Mouse (Mus musculus): ENCODE measurements at regions not wholly inside any gene's neighbourhood (a gene's known extent, or its start where the extent isn't known, plus 50 kb on each side); places are given as distances from the start of the nearest gene placed in this dataset.

- no peak for DNase-seq (ENCODE audit: low spot score)
Measured at GRCm38 (mm10) chr13:102589680-102590435, 103.5 kb upstream of the Cd180 start.

- no peak for DNase-seq (ENCODE audit: low spot score)
Measured at GRCm38 (mm10) chr13:102591803-102592537, 101.4 kb upstream of the Cd180 start.

GRCm38 (mm10) chr13:102593405-102594200 is 99.8 kb upstream of the Cd180 start:
- DNase-seq (ENCODE audit: low spot score), result peak; percentile 74

- DNase-seq (ENCODE audit: low spot score), result peak; percentile 64
Measured at GRCm38 (mm10) chr13:102594201-102594600, 99.2 kb upstream of the Cd180 start.

- no peak for DNase-seq (ENCODE audit: low spot score)
Measured at GRCm38 (mm10) chr13:102595602-102596001, 97.8 kb upstream of the Cd180 start.

DNA sequence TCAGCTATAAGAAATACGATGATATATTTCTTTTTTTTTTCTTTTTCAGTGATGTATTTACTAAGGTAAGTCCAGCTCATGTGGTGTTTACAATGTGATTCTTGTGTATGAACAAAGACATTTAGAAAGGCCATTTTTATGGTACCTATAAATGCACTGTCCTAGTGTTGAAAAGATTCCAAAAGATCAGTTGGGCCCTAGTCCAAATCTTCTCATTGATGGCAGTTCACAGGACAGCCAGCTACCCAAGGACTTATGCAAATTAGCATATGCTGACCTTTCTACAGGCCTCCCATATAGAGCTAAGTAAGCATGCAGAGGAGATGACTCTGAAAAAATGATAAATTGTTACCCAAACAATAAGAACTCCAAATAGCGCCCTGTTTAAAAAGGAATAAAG is 97.3 kb upstream of the Cd180 start:
- no peak for DNase-seq (ENCODE audit: low spot score)

DNA sequence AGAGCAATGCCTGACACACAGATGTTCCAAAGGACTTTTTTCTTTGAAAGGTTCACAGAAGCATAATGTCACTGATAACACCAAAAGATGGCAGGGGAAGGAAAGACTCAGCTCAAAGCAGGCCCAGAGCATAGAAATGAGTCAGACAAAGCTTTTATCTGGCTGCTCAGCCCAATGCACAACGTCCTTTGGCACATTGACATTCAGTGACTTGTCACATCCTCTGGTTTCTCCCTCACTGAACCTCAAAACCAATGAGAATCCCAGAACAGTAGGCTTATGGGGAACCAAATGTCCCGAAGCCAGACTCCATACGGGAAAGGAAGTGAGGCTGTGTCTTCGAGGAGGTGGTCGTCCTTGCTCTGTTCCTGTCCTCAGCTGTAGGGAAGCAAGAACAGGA is 95.2 kb upstream of the Cd180 start:
- DNase-seq (ENCODE audit: low spot score), result no peak

- no peak for DNase-seq (ENCODE audit: low spot score)
Measured at GRCm38 (mm10) chr13:102599602-102600001, 93.8 kb upstream of the Cd180 start.

DNA sequence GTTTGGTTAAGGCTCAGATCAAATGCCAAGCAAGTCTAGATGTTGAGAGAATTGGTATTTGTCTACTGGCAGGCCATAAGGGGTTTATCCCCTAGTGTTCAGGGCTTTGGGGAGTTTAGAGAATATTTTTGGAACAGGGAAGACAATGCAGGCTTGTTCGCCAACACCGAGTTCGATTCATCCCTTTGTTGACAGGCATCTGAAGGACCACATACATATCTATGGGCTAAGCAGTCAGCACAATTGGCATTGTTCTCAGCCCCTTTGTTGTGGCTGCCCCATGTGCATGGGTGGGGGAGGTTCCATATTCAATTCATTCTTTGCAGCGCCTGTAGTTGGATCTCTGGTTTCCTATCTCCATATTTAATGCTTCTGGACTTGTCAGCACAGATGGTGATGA is 93.3 kb upstream of the Cd180 start:
- DNase-seq (ENCODE audit: low spot score), result no peak

GRCm38 (mm10) chr13:102624461-102624860 is 68.9 kb upstream of the Cd180 start:
- DNase-seq (ENCODE audit: low spot score), result no peak

- DNase-seq (ENCODE audit: low spot score), result peak; percentile 93
Measured at GRCm38 (mm10) chr13:102625171-102625835, 68.1 kb upstream of the Cd180 start.

- no peak for DNase-seq (ENCODE audit: low spot score)
Measured at GRCm38 (mm10) chr13:102625836-102626340, 67.5 kb upstream of the Cd180 start.

DNA sequence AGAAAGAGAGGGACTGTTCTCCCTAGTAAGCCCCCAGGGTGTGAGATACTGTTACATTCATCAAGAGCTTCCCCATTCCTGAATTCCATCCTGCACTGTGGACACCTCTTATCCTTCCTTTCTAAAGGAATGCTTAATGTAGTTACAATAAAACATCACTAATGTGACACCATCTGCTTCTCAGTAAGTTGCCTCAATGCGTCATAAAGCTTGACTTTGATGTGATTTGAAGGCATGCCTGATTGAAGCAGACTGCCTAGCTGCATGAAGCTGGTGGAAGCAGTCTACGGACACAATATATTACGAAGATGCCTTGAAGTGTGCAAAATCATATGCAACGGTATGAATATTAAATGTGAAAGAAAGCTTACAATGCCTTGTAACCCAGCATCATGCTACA is 65.6 kb upstream of the Cd180 start:
- no peak for DNase-seq (ENCODE audit: low spot score)

DNA sequence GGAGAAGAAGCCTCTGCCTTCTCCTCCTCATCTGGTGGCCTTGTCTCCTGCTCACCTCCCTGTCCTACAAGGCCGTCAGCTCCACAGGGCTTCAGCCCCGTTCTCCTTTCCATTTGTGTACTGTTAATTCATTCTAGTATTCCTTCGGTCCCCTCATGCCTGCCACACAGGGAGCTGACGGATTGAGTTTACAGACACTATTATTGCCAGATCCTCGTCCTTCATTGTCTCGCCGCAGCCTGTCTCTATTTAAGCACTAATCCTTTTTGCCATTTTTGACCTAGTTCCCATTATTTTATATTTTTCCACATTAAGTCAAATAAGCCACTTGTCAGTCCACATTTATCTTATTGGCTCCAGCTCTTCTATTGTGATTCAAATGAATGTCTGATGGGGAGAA is 64.2 kb upstream of the Cd180 start:
- no peak for DNase-seq (ENCODE audit: low spot score)

DNA sequence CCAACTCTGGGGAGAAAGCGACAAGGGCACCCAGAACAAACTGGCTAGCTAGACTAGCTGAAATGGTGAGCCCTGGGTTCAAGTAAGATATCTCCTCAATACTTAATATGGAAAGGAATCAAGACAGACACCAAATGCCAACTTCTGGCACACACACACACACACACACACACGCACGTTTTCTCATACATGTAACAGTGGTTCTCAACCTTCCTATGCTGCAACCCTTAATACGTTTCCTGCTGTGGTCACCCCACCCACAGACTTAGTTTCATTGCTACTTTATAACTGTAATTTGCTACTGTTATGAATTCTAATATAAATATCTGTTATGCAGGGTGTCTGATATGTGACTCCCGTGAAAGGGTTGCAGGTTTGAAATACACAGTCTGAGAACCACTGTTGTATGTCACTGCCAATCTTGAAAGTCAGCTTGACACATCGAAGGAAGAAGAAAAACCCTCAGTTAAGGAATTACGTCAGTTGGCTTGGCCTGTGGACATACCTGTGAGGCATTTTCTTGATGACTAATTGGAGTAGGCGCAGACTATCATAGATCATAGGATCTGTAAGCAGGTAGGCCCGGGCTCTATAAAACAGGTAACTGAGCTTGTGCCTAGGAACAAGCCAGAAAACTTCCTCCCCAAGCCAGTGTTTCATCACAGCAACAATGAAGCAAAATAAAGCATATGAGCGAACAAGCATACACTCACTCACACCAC is 59.0 kb upstream of the Cd180 start:
- DNase-seq (ENCODE audit: low spot score), result no peak

GRCm38 (mm10) chr13:102636032-102636431 is 57.3 kb upstream of the Cd180 start:
- no peak for DNase-seq (ENCODE audit: low spot score)

DNA sequence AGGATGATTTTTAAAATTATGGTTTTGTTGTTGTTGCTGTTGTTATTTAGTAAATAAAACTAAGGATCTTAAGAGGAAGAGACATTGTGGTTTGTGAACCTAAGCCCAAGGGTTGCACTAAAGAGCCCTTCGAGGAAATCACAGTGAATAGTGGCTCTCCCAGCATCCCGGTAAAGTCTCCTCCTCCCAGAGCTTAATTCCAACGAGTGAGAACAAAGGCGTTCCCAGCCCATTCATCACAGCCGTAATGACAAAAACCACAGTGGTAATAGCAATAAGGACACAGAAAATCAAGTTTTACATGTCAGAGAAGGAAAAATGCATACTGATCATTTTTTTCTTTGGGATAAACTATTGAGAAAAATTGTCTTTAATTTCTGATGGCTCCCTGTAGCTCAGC is 56.3 kb upstream of the Cd180 start:
- no peak for DNase-seq (ENCODE audit: low spot score)

DNA sequence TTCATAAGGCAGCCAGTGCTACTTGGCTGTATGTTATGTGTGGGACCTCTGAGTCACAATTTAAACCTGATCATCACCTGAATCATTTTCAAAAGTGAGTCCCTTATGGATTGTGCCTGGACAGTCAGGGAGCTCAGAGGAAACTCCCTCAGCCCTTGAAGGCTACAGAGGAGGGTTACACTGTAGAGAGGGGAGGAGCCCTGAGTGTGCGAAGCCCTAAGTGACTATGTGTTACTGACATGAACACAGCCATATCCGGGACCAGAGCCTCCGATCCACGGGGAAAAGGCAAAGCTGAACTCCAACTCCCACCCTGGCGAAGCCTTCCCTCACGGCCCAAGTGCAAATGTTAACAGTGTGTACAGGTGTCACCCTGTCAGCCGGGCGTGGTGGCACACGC is 53.7 kb upstream of the Cd180 start:
- no peak for DNase-seq (ENCODE audit: low spot score)

DNA sequence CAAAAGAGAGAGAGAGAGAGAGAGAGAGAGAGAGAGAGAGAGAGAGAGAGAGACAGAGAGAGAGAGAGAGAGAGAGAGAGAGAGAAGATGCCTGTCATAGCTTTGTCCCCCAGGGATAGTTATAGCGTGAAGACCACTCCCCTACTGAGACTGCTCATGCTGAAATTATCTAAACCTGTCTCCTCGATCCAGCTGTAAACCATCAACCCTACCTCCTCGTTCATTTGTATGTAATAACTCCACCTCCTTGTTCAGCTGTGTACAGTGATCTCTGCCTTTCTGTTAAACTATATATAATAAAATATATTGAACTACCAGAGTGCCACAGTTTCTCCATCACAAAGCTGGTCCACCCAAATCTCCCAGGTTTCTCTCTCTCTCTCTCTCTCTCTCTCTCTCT is 53.2 kb upstream of the Cd180 start:
- DNase-seq (ENCODE audit: low spot score), result no peak
